Mouse (Mus musculus) ES-E14 (cell line): ENCODE results near the gene Olfr30.

Source experiments
- CHD2 ChIP-seq: IDR thresholded peaks from 2 replicates; pipeline ENCODE4 v1.6.1; 2014; ENCODE audit warnings: mild to moderate bottlenecking, low read depth, low read length, inconsistent platforms
- HCFC1 ChIP-seq: IDR thresholded peaks from 2 replicates; pipeline ENCODE4 v1.6.1; 2012; ENCODE audit warnings: low read length, inconsistent platforms, borderline replicate concordance; ENCODE audit not compliant: insufficient read depth

- TF ChIP-seq HCFC1 (no peak), CHD2 (no peak)
These were observed 36.7 kb upstream of the Olfr30 start for GRCm38 (mm10) chr11:58498761-58499160.
